9 mouse cellular contexts compared by ENCODE assay signal in the genomic region with DNA sequence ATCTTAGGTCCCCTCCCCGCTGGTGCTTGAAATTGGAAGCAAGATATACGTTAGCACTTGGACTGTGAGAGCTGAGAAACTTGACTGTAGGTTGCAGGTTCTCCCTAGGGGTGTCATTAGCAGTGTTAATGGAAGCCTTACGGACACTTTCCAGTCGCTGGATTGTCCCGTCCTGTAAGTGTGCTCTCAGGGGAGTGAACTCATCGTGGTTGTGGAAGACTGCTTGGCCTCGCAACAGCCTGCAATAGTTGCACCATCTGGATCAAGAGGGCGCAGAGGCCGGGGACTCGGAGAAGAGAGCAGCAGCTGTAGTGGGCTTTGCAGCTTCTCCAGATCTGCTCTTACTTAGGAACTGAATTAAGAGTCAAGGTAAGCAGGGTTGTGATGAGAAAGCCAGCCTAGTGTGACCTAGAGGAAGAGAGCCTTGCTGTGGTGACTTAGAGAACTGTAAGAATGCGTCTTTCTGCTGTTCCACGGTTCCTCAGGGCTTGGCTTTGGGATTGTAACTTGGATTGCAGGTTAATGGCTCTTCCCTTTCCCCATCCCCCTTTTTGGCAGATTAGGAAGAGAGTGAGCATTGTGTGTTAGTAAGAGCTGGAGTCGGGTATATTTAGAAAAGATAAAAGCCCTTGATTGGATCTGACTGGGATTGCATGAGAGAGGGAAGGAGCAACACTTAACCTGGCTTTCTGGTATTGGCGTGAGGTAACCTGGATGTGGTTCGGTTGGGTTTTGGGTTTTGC. TPM values are rescaled to one million over a fixed set of nuclear protein-coding genes. Genes with fewer than 3 reads are reported as not detected.
A peak's percentile ranks its signal among the peaks of the same experiment; 100 is the strongest.
DNase-seq lines count a peak whose midpoint lies in the region; ATAC-seq lines count a peak whose summit lies in the region.
"Had no signal": no experiment of that assay in that cellular context is flagged by ENCODE, and none has a peak within 500 bp of the region (broad histone marks: within the 10 kb centered on the region; RNA-seq: fewer than 3 reads in every experiment).

No protein-coding gene starts in this region.

- H3K4me2 ChIP-seq in liver, embryonic 15.5 days = peak overlapping the region; percentile 21; the same call in 1 of the 2 replicates

- 71% methylated on average over 15 of the region's 15 CpGs for WGBS in liver, embryonic 15.5 days (ENCODE audit: insufficient replicate concordance)

- no peak overlapping the region for H3K27ac ChIP-seq in liver, embryonic 15.5 days (replicated peaks)
- peak overlapping the region; percentile 27 for H3K27ac ChIP-seq in brown adipose tissue, adult 24 weeks (replicated peaks; ENCODE audit: low read depth, low read length)

- no peaks in the 10 kb centered on the region for H3K9me3 ChIP-seq in liver, embryonic 15.5 days (replicated peaks)
- no peaks in the 10 kb centered on the region for H3K9me3 ChIP-seq in megakaryocyte, embryonic 14.5 days

- no peaks in the 10 kb centered on the region for H3K27me3 ChIP-seq in liver, embryonic 15.5 days
- no peaks in the 10 kb centered on the region for H3K27me3 ChIP-seq in megakaryocyte, embryonic 14.5 days (replicated peaks)

- H3K4me1 ChIP-seq in liver, embryonic 15.5 days (replicated peaks) = peaks cover 86% of the 10 kb centered on the region
- H3K4me1 ChIP-seq in brown adipose tissue, adult 24 weeks (ENCODE audit: control insufficient read depth, insufficient read depth, insufficient read length, low read length) = peaks cover 33% of the 10 kb centered on the region
- H3K4me1 ChIP-seq in megakaryocyte, embryonic 14.5 days = peaks cover 97% of the 10 kb centered on the region

- no peak overlapping the region for H3K9ac ChIP-seq in liver, embryonic 15.5 days

- H3K36me3 ChIP-seq in liver, embryonic 15.5 days (replicated peaks) = peaks cover 41% of the 10 kb centered on the region
- peaks cover 64% of the 10 kb centered on the region for H3K36me3 ChIP-seq in megakaryocyte, embryonic 14.5 days (replicated peaks; ENCODE audit: low read length)

- H3K4me3 ChIP-seq in liver, embryonic 15.5 days (replicated peaks) = no peak overlapping the region
- peak overlapping the region; percentile 7; the same call in 1 of the 2 replicates for H3K4me3 ChIP-seq in brown adipose tissue, adult 24 weeks (ENCODE audit: insufficient read depth, low read depth, low read length)
- peak overlapping the region; percentile 38 for H3K4me3 ChIP-seq in megakaryocyte, embryonic 14.5 days (replicated peaks)

- no peak for ATAC-seq in liver, embryonic 15.5 days (ENCODE audit: insufficient read depth)
- no peak for ATAC-seq in erythroblast, adult 5-6 weeks (replicated peaks; ENCODE audit: low FRiP score, poor library complexity, severe bottlenecking)

- peak; percentile 36 for DNase-seq in gastrocnemius, adult 18-20 months (ENCODE audit: low spot score)
- no peak for DNase-seq in gastrocnemius, postnatal 25 days
- no peak for DNase-seq in liver
- no peak for DNase-seq in layer of hippocampus, postnatal 25 days (ENCODE audit: extremely low spot score in 1 of 2, low spot score in 1 of 2)
- DNase-seq: cerebellum, postnatal 25 days had no signal

RNA-seq across cellular contexts. Expression of gene Tmbim6, which starts 7.0 kb away (rescaled TPM):
- 100 to 1,000 TPM; 197 to 208 TPM for total RNA-seq in gastrocnemius, adult 18-20 months (2021)
- 100 to 1,000 TPM; 153 to 164 TPM for total RNA-seq in gastrocnemius, postnatal 25 days (2021)
- polyA plus RNA-seq in liver, embryonic 15.5 days (2015; fragmentation: Nextera tagmentation; extraction: Ambion mirVana) = 278 and 304 TPM in 2 replicates
- polyA plus RNA-seq in brown adipose tissue, adult 24 weeks (2012; ENCODE audit: insufficient read depth, insufficient read length, missing spikeins) = 290 and 634 TPM in 2 replicates
- 206 and 441 TPM in 2 replicates for polyA plus RNA-seq in megakaryocyte, embryonic 14.5 days (2012; ENCODE audit: insufficient read depth, low replicate concordance)
- total RNA-seq in layer of hippocampus, postnatal 25 days (2021) = 100 to 1,000 TPM; 359 to 369 TPM
- 275 and 339 TPM in 2 replicates for total RNA-seq in erythroblast, adult 5-6 weeks (2015; ENCODE audit: low replicate concordance)
- total RNA-seq in erythroblast, adult 5-6 weeks (2017; ENCODE audit: low replicate concordance) = 204 and 239 TPM in 2 replicates

RNA-seq across cellular contexts. Expression of gene Fmnl3, which starts 29.4 kb away (rescaled TPM):
- total RNA-seq in gastrocnemius, adult 18-20 months (2021) = 1 to 10 TPM; 4.2 to 7.7 TPM
- total RNA-seq in gastrocnemius, postnatal 25 days (2021) = 1 to 10 TPM; 6.6 to 7.0 TPM
- 3.5 and 3.8 TPM in 2 replicates for polyA plus RNA-seq in liver, embryonic 15.5 days (2015; fragmentation: Nextera tagmentation; extraction: Ambion mirVana)
- polyA plus RNA-seq in brown adipose tissue, adult 24 weeks (2012; ENCODE audit: insufficient read depth, insufficient read length, missing spikeins) = 3.6 and 6.7 TPM in 2 replicates
- 4.4 and 6.8 TPM in 2 replicates for polyA plus RNA-seq in megakaryocyte, embryonic 14.5 days (2012; ENCODE audit: insufficient read depth, low replicate concordance)
- 10 to 100 TPM in 1 of 2 experiments, 1 to 10 TPM in 1; 9.3 to 11.3 TPM for total RNA-seq in layer of hippocampus, postnatal 25 days (2021)
- 1.2 and 3.6 TPM in 2 replicates for total RNA-seq in erythroblast, adult 5-6 weeks (2015; ENCODE audit: low replicate concordance)
- total RNA-seq in erythroblast, adult 5-6 weeks (2017; ENCODE audit: low replicate concordance) = 3.7 and 4.5 TPM in 2 replicates

RNA-seq across cellular contexts. Expression of gene Nckap5l, which starts 57.9 kb away (rescaled TPM):
- total RNA-seq in gastrocnemius, adult 18-20 months (2021) = 1 to 10 TPM; 1.6 to 1.9 TPM
- 1 to 10 TPM; 3.1 to 4.8 TPM for total RNA-seq in gastrocnemius, postnatal 25 days (2021)
- 0.92 and 1.3 TPM in 2 replicates for polyA plus RNA-seq in liver, embryonic 15.5 days (2015; fragmentation: Nextera tagmentation; extraction: Ambion mirVana)
- 1.1 and 1.9 TPM in 2 replicates for polyA plus RNA-seq in brown adipose tissue, adult 24 weeks (2012; ENCODE audit: insufficient read depth, insufficient read length, missing spikeins)
- polyA plus RNA-seq in megakaryocyte, embryonic 14.5 days (2012; ENCODE audit: insufficient read depth, low replicate concordance) = 13.8 and 16.8 TPM in 2 replicates
- 10 to 100 TPM; 18.4 to 26.0 TPM for total RNA-seq in layer of hippocampus, postnatal 25 days (2021)
- total RNA-seq in erythroblast, adult 5-6 weeks (2015; ENCODE audit: low replicate concordance) = 1.5 TPM in 1 of 2 replicates, not detected in the other
- total RNA-seq in erythroblast, adult 5-6 weeks (2017; ENCODE audit: low replicate concordance) = not detected in 2 replicates
